Mouse (Mus musculus) embryonic fibroblast, embryonic 13.5 days (primary cell): ENCODE measurements around the gene Phldb2.

Experiments
- CTCF ChIP-seq: IDR thresholded peaks from 2 replicates; pipeline ENCODE4 v1.5.1; 2011; ENCODE audit warnings: mild to moderate bottlenecking, control low read depth, low read length, moderate library complexity, borderline replicate concordance; ENCODE audit not compliant: insufficient read depth
- POLR2A ChIP-seq: IDR thresholded peaks from 2 replicates; pipeline ENCODE4 v1.6.1; 2011; ENCODE audit warnings: low read depth, mild to moderate bottlenecking, control low read depth, low read length, moderate library complexity

DNA sequence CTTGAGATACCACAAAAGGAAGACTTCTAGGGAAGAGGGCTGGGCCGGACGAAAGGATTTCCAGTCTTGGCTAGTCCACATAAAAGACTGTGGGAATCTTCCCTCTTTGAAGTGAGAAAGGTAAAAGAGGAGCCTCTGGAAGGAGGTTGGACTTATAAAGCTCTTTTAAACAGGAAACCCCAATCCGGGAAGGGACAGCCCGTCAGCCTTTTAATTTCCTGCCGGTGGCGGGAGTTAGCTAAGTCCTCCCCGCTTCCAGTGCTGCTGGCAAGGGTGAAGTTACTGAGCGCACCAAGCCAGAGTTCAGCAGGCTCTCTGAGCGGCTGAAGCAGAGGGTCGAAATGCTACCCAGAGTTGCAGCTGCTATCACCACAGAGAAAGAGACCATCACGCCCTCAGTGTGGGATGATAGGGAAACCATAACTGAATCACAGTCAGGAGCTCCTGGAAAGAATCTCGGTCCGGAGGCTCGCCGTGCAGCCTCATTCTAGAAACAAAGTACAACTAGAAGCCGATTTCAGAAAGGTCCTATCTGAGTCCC is 110.0 kb downstream of the Phldb2 start:
- TF ChIP-seq POLR2A (no peak), CTCF (no peak)
